Mouse (Mus musculus) frontal cortex, postnatal 10 days (tissue): ENCODE results near the gene Fam83b.

Experiments used
- DNase-seq, 2 experiments: peaks; one replicate each; pipeline ENCODE4 v3.0.0; 2022; ENCODE audit warnings: low spot score in 2 of 2, mixed read lengths in 1 of 2

The Fam83b gene

DNA sequence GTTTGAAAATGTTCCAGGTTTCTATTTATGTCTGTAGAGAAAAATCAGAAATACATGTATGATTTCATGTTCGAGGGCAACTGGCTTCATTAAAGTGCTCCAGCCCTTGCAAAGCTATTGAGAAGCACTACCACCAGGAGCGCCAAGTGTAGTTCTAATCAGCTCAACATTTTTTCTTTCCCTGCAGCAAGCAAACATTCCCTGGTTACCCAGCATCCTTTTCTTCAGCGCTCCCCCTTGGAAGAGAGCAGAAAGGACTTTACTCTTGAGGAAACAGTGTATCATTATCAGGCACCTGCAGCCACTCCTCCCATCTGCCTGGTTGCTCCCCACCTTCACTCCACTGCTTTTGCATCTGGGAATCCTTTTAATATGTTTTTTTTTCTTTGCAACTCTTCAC is 45.3 kb downstream of the Fam83b start:
- DNase-seq, result no peak

GRCm38 (mm10) chr9:76518665-76519064 is 48.3 kb downstream of the Fam83b start:
- DNase-seq, result no peak

GRCm38 (mm10) chr9:76505650-76506049 is 61.3 kb downstream of the Fam83b start:
- no peak for DNase-seq

GRCm38 (mm10) chr9:76489737-76490136 is 77.2 kb downstream of the Fam83b start:
- DNase-seq, result no peak

DNA sequence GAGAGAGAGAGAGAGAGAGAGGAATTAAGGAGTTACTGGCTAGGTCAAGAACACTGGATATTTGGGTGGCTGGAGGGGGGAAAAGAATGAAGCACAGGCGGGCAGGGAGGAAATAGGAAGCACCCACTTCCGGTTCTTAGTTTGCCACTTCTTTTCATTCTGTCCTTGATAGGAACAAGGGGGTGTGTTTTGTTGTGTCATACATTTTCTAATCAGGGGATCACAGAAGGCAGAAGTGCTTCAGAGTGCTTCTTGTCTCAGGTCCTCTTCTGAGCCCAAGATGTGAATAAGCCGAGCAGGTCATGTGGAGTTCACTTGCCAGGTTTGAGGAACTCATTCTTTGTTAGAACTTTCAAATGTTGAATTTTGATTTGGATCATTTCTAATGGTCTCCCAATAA is 86.8 kb downstream of the Fam83b start:
- no peak for DNase-seq

DNA sequence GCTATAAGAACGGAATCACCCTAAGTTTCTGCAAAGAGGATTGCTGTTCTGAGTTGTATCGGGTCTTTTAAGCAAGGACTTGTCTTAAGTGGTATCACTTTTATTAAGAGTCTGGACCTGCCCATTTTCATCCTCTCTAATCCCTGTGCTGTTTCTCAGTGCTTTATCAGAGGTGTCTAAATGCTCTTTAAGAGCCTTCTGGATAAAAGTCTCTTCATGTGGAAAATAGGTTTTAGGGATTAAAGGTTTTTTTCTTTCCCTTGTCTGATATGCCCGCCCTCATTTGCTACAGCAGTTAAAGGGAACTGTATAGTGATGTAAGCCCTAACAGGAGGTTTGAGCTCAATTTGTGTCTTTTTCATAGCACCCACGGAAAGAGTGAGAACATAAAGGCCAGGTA is 97.4 kb downstream of the Fam83b start:
- no peak for DNase-seq

DNA sequence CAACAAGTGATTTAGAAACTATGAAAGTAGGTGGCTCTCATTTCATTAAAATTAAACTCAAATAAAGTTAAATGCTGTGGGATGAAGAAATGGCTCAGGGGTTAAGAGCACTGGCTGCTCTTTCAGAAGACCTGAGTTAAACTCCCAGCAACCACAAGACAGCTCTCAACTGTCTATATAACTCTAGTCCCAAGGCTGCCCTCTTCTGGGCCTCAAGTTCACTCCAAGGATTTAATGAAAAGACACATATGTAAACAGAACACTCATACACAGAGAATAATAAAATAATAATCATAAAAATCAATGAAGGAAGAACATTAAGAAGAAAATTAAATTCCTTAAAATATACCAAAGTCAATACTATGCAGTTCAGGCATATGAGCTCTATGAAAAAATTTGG is 105.4 kb downstream of the Fam83b start:
- DNase-seq, result no peak

DNA sequence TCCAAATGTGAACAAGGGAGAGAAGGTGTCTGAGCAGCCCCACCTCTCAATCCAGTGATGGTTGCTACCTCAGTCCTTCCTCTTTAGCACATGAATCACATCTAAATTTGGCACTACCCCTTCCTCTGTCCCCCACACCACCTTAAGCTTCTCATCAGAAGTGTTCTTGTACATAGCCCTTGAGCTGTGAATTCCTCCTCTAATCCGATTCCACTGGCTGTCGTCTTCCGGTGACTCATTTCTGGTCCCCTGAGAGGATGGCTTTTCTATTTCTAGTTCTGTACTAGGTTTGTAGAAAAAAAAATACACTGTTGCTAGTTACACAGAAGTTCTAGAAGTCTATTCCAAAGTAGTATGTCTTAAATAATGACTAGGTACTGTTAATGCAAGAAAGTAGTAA is 111.2 kb downstream of the Fam83b start:
- DNase-seq, result no peak
